Mouse (Mus musculus): ENCODE results near the gene Nfib. TPM values are rescaled to one million over a fixed set of nuclear protein-coding genes. Genes with fewer than 3 reads are reported as not detected.

Nfib gene
- polyA plus RNA-seq, 1 experiment from 2014 or later = 86.0 TPM

DNA sequence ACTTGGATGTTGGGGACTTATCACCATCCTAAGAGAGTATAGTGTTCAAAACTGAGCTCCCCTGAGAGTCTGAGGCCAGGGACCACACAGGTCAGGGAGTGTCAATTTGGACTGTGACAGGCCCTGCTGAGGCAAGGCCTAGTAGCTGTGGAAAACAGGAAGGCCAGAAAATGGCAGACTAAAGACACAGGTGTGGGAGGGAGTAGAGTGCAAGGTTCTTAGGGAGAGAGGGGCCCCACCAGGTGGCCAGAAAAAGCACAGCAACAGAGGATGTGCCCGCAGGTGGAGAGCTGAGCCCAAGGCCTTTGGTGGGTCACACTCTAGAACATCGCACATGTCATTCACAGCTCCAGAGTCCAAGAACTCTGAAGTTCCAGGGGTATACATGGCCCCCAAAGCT, 10.3 kb upstream of the Nfib start:
- 96% methylated on average over 2 of the region's 2 CpGs for WGBS
- DNase-seq (ENCODE audit: low spot score) (no peak), ATAC-seq (ENCODE audit: low read depth) (no peak)
- no peak overlapping the region for H3K4me2 ChIP-seq (ENCODE audit: low read depth, low read length)
- H3K4me3 ChIP-seq (ENCODE audit: low read depth, low read length) = no peak overlapping the region
- H3K9ac ChIP-seq (ENCODE audit: low read depth, low read length) = no peak overlapping the region
- H3K9me3 ChIP-seq (ENCODE audit: control insufficient read depth, low read length) = peaks cover 18% of the 10 kb centered on the region
- H3K27ac ChIP-seq (replicated peaks; ENCODE audit: low read depth, low read length) = no peak overlapping the region
- H3K4me1 ChIP-seq (ENCODE audit: control insufficient read depth, insufficient read depth, low read length) = no peaks in the 10 kb centered on the region
- H3K36me3 ChIP-seq (ENCODE audit: control insufficient read depth, insufficient read depth, low read length) = no peaks in the 10 kb centered on the region
- no peaks in the 10 kb centered on the region for H3K27me3 ChIP-seq (replicated peaks; ENCODE audit: control insufficient read depth, insufficient read depth, low read length)

DNA sequence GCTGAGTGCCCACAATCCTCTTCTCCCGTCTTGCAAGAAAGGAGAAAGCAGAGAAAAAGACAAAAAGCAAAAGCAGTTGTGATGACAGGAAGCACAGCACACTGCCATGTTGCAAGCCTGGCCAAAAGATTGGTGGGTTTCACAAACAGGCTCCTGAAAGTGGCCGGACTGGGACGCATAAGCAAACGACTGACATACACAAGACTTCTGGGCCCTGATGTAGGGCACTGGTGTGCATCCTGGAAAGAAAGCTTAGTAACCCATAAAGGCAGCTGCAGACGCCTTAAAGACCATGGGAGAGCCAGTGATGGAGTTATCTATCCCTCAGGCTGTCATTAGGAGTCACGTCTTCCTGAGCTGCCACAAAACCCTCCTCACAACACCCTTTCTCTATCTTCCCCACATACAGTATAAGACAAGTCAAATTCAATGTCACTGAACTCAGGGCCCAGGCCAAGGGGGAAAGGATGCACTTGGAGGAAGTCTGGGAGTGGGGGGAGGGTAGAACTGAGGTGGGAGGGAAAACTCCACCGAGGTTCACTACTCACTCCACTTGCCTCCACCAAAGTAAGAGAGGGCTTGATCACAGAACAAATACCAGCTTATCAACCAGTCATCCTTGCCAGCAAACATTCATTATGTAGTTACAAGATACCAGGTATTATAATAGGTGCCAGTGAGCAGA, 6.2 kb upstream of the Nfib start:
- Histone ChIP-seq H3K27ac (replicated peaks; ENCODE audit: low read depth, low read length) (no peak overlapping the region), H3K36me3 (ENCODE audit: control insufficient read depth, insufficient read depth, low read length) (no peaks in the 10 kb centered on the region), H3K9me3 (ENCODE audit: control insufficient read depth, low read length) (no peaks in the 10 kb centered on the region), H3K9ac (ENCODE audit: low read depth, low read length) (no peak overlapping the region), H3K27me3 (replicated peaks; ENCODE audit: control insufficient read depth, insufficient read depth, low read length) (no peaks in the 10 kb centered on the region), H3K4me2 (ENCODE audit: low read depth, low read length) (no peak overlapping the region), H3K4me3 (ENCODE audit: low read depth, low read length) (no peak overlapping the region), H3K4me1 (ENCODE audit: control insufficient read depth, insufficient read depth, low read length) (peaks cover 7% of the 10 kb centered on the region)
- ATAC-seq (ENCODE audit: low read depth) = no peak
- no peak for DNase-seq (ENCODE audit: low spot score)
- 83% methylated on average over 7 of the region's 7 CpGs for WGBS

DNA sequence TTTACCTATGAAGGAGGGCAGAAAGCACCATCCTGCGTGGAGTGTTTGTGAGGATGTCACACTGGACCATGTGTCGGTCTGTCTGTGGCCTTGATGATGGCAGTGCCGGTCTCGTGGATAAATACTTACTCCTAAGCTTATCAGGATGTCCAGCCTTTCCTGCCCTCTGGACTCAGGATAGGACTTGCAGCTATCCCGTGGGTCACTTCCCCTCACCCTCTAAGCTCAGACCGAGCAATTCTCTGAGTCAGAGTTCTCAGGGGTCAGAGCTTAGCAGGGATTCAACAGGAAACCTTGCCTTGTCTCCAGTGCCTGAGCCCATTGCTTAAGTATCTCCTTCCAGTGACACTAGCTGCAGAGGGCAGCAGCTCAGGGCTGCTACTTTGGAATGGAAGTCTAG, 4.1 kb upstream of the Nfib start:
- Histone ChIP-seq H3K9me3 (ENCODE audit: control insufficient read depth, low read length) (no peaks in the 10 kb centered on the region), H3K27me3 (replicated peaks; ENCODE audit: control insufficient read depth, insufficient read depth, low read length) (no peaks in the 10 kb centered on the region), H3K36me3 (ENCODE audit: control insufficient read depth, insufficient read depth, low read length) (no peaks in the 10 kb centered on the region), H3K4me2 (ENCODE audit: low read depth, low read length) (no peak overlapping the region), H3K4me1 (ENCODE audit: control insufficient read depth, insufficient read depth, low read length) (peaks cover 27% of the 10 kb centered on the region), H3K4me3 (ENCODE audit: low read depth, low read length) (no peak overlapping the region), H3K27ac (replicated peaks; ENCODE audit: low read depth, low read length) (no peak overlapping the region), H3K9ac (ENCODE audit: low read depth, low read length) (no peak overlapping the region)
- ATAC-seq (ENCODE audit: low read depth) = no peak
- no peak for DNase-seq (ENCODE audit: low spot score)
- WGBS = 68% methylated on average over 6 of the region's 6 CpGs

DNA sequence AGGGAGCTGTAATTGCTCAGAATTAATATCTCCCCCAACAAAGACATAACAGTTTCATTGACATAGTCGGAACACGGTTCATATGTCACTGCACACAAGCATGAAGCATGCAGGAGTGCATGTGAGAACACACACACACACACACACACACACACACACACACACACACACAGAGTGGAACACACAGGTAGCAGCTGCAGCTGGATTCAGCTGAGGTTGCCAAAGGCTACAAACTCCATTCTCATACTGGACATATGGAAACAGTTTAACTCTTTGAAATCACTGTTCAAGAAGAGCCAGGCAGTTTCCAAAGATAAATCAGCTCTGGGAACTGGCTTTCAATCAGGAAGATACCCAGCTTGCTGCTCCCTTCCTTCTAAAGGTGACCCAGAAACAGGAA, 462 bp upstream of the Nfib start:
- WGBS = 9% methylated on average over 2 of the region's 2 CpGs
- DNase-seq (ENCODE audit: low spot score) (peak; percentile 49), ATAC-seq (ENCODE audit: low read depth) (peak; percentile 62; the same call in 1 of the 2 replicates)
- H3K36me3 ChIP-seq (ENCODE audit: control insufficient read depth, insufficient read depth, low read length) = no peaks in the 10 kb centered on the region
- H3K4me2 ChIP-seq (ENCODE audit: low read depth, low read length) = no peak overlapping the region
- no peak overlapping the region for H3K9ac ChIP-seq (ENCODE audit: low read depth, low read length)
- H3K4me3 ChIP-seq (ENCODE audit: low read depth, low read length) = no peak overlapping the region
- no peak overlapping the region for H3K27ac ChIP-seq (replicated peaks; ENCODE audit: low read depth, low read length)
- no peaks in the 10 kb centered on the region for H3K27me3 ChIP-seq (replicated peaks; ENCODE audit: control insufficient read depth, insufficient read depth, low read length)
- H3K9me3 ChIP-seq (ENCODE audit: control insufficient read depth, low read length) = no peaks in the 10 kb centered on the region
- peaks cover 33% of the 10 kb centered on the region for H3K4me1 ChIP-seq (ENCODE audit: control insufficient read depth, insufficient read depth, low read length)

DNA sequence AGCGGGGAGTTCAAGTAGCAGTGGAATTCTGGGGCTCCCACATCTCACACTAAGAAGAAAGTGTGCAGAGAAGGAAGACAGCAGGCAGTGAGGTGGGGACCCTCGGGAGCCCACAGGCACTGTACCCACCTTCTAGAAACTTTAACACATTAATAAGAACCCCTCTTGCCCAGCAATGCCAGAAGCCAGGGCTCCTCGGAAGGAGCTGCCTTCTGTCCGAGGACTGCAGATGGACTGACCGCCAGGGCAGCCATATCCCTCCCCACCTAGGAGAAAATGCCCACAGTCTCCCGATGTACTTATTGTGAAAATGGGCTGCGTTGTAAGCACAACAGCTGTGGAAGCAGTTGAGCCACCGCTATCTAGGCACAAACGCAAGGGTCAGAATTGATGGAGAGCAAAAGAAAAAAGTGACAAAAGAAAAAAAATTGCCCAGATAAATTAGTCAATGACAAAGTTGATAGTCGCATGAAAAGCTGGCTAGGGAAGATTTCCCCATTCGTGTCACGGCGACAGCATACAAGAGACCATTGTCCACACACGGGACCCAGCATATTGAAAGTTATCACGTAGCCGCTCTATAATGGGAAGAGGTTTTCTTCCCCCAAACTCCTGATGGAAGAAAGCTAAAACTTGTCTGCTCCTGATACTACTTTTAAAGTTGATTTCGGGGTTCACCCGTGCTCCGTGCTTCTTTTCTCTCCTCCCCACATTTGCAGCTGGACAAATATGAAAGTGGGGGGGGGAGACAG, 1.3 kb downstream of the Nfib start:
- Histone ChIP-seq H3K9me3 (ENCODE audit: control insufficient read depth, low read length) (no peaks in the 10 kb centered on the region), H3K4me1 (ENCODE audit: control insufficient read depth, insufficient read depth, low read length) (peaks cover 43% of the 10 kb centered on the region), H3K27ac (replicated peaks; ENCODE audit: low read depth, low read length) (peak overlapping the region; percentile 54), H3K4me3 (ENCODE audit: low read depth, low read length) (peak overlapping the region; percentile 7), H3K27me3 (replicated peaks; ENCODE audit: control insufficient read depth, insufficient read depth, low read length) (no peaks in the 10 kb centered on the region), H3K9ac (ENCODE audit: low read depth, low read length) (peak overlapping the region; percentile 26; the same call in 1 of the 2 replicates), H3K4me2 (ENCODE audit: low read depth, low read length) (peak overlapping the region; percentile 23; the same call in 1 of the 2 replicates), H3K36me3 (ENCODE audit: control insufficient read depth, insufficient read depth, low read length) (no peaks in the 10 kb centered on the region)
- DNase-seq (ENCODE audit: low spot score) (no peak), ATAC-seq (ENCODE audit: low read depth) (no peak)
- 72% methylated on average over 19 of the region's 19 CpGs for WGBS

DNA sequence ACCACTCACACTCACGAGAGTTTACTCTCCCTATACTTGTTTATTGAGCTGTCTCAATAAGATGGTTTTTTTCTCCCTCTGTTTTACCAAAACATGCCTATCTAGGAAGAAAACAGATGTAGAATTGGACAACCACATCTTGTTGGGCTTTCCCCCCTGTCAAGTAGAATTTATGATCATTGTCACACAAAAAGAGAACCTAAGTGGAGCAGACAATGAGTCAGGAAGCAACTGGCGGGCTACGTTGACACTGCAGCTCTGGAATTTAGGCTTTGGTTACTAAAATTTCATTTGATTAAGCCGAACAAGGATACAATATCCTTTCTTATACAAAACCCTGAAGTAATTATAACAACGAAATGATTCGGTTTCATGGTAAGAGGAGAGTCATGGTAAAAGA, 2.7 kb downstream of the Nfib start:
- Histone ChIP-seq H3K9me3 (ENCODE audit: control insufficient read depth, low read length) (no peaks in the 10 kb centered on the region), H3K9ac (ENCODE audit: low read depth, low read length) (no peak overlapping the region), H3K4me3 (ENCODE audit: low read depth, low read length) (no peak overlapping the region), H3K27me3 (replicated peaks; ENCODE audit: control insufficient read depth, insufficient read depth, low read length) (no peaks in the 10 kb centered on the region), H3K36me3 (ENCODE audit: control insufficient read depth, insufficient read depth, low read length) (no peaks in the 10 kb centered on the region), H3K4me2 (ENCODE audit: low read depth, low read length) (peak overlapping the region; percentile 20; the same call in 1 of the 2 replicates), H3K4me1 (ENCODE audit: control insufficient read depth, insufficient read depth, low read length) (peaks cover 43% of the 10 kb centered on the region), H3K27ac (replicated peaks; ENCODE audit: low read depth, low read length) (0 out of 2 replicates have a peak overlapping the region, but pooled peaks have one; percentile 29)
- DNase-seq (ENCODE audit: low spot score) = peak; percentile 44
- no peak; the same call in 1 of the 2 replicates for ATAC-seq (ENCODE audit: low read depth)
- 41% methylated on average over 6 of the region's 6 CpGs for WGBS

DNA sequence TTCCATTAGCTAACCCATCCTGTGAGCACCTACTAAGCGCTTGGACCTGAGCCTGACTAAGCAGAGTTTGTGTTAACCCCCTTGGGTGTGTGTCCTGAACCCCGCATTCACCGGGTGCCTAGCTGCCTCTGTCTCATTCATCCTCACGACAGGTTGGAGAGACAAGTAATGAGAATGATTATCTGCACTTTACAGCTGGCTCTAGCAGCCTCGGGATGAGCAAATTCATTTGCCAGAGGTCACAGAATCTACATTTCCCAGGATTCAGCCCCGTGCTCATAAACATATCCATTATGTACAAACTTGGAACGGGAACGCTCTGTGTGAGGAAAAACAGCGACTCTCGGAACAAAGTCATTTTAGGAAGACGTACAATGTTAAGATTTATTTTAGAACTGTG, 6.0 kb downstream of the Nfib start:
- ATAC-seq (ENCODE audit: low read depth) (no peak), DNase-seq (ENCODE audit: low spot score) (no peak)
- no peaks in the 10 kb centered on the region for H3K9me3 ChIP-seq (ENCODE audit: control insufficient read depth, low read length)
- no peak overlapping the region for H3K4me3 ChIP-seq (ENCODE audit: low read depth, low read length)
- 0 out of 2 replicates have a peak overlapping the region, but pooled peaks have one; percentile 3 for H3K27ac ChIP-seq (replicated peaks; ENCODE audit: low read depth, low read length)
- H3K36me3 ChIP-seq (ENCODE audit: control insufficient read depth, insufficient read depth, low read length) = no peaks in the 10 kb centered on the region
- H3K27me3 ChIP-seq (replicated peaks; ENCODE audit: control insufficient read depth, insufficient read depth, low read length) = no peaks in the 10 kb centered on the region
- peaks cover 22% of the 10 kb centered on the region for H3K4me1 ChIP-seq (ENCODE audit: control insufficient read depth, insufficient read depth, low read length)
- H3K4me2 ChIP-seq (ENCODE audit: low read depth, low read length) = no peak overlapping the region
- H3K9ac ChIP-seq (ENCODE audit: low read depth, low read length) = no peak overlapping the region
- WGBS = 66% methylated on average over 11 of the region's 11 CpGs

DNA sequence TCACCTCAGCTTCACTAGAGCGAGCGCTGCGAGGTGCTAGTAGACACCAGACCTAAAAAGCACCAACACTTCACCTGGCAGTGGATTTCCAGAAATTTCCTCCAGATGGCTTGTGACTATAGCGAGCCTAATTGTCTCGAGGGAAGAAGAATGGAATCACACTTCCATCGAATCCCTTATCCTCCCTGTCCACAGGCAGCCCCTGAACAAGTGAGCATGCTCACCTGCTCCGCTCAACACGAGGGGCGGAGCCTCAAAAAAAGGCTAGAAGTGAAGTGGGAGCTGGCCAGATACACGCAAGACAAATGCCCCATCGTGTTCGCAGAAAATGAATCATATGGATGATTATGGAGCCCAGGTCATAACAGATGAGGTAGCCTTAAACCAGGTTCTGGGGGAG, 6.9 kb downstream of the Nfib start:
- no peak for DNase-seq (ENCODE audit: low spot score)
- Histone ChIP-seq H3K27ac (replicated peaks; ENCODE audit: low read depth, low read length) (no peak overlapping the region), H3K4me1 (ENCODE audit: control insufficient read depth, insufficient read depth, low read length) (peaks cover 17% of the 10 kb centered on the region), H3K9me3 (ENCODE audit: control insufficient read depth, low read length) (no peaks in the 10 kb centered on the region), H3K36me3 (ENCODE audit: control insufficient read depth, insufficient read depth, low read length) (no peaks in the 10 kb centered on the region), H3K4me2 (ENCODE audit: low read depth, low read length) (no peak overlapping the region), H3K27me3 (replicated peaks; ENCODE audit: control insufficient read depth, insufficient read depth, low read length) (no peaks in the 10 kb centered on the region), H3K9ac (ENCODE audit: low read depth, low read length) (no peak overlapping the region), H3K4me3 (ENCODE audit: low read depth, low read length) (no peak overlapping the region)
- WGBS = 83% methylated on average over 12 of the region's 12 CpGs
- no peak for ATAC-seq (ENCODE audit: low read depth)

All from embryonic facial prominence, embryonic 14.5 days (tissue).